25 mouse cellular contexts compared by ENCODE assay signal in the genomic region with DNA sequence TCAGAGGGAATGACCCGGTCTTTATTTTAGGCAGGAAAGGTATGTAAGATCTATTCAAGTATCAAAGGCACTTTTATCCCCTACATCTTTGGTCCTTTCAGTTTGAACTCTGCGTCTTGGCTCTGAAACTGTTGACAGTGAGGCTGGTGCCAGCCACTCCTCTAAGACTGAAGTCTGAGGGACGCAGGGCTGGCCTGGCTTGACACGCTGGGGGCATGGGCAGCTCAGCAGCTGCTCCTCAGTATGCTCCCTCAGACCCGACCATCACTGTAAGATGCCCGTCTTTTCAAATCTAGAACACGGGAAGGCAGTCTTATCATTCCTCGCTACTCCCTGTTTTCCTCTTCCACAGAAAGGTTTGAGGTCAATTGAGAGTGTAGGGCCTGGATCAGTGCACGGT. TPM values are rescaled to one million over a fixed set of nuclear protein-coding genes. Genes with fewer than 3 reads are reported as not detected.
DNase-seq lines count a peak whose midpoint lies in the region; ATAC-seq and TF ChIP-seq lines count a peak whose summit lies in the region.
"Had no signal": no experiment of that assay in that cellular context is flagged by ENCODE, and none has a peak within 500 bp of the region (broad histone marks: within the 10 kb centered on the region; RNA-seq: fewer than 3 reads in every experiment).

No protein-coding gene starts in this region.

- TF ChIP-seq EP300 in stomach, postnatal 0 days (optimal IDR thresholded peaks at IDR 0.05), result no peak

- 0 out of 2 replicates have a peak, but pooled peaks cover 2% of the 10 kb centered on the region for H3K4me1 ChIP-seq in lung, embryonic 15.5 days
- H3K4me1 ChIP-seq in lung, adult 2 months (ENCODE audit: control insufficient read depth, insufficient read depth, low read length), result peaks cover 4% of the 10 kb centered on the region
- H3K4me1 ChIP-seq in lung, embryonic 16.5 days (replicated peaks; ENCODE audit: control insufficient read depth, insufficient read depth, low read length), result no peaks in the 10 kb centered on the region; the same call in 1 of the 2 replicates
- no peaks in the 10 kb centered on the region for H3K4me1 ChIP-seq in stomach, postnatal 0 days (replicated peaks; ENCODE audit: control insufficient read depth, insufficient read depth)

- DNase-seq in heart, adult 11 months, result peak; percentile 75
- DNase-seq in heart, postnatal 14 days, result no peak
- no peak for DNase-seq in lung, adult 2 months
- DNase-seq in lung, postnatal 25 days (ENCODE audit: low spot score), result no peak
- DNase-seq in stomach, postnatal 0 days (ENCODE audit: low spot score), result peak; percentile 53
- DNase-seq in urinary bladder, adult 2 months (ENCODE audit: low spot score), result no peak
- DNase-seq: adrenal gland, adult 2 months; adrenal gland, adult 8-10 months; adrenal gland, postnatal 10 days; adrenal gland, postnatal 14 days; adrenal gland, postnatal 25 days; adrenal gland, postnatal 36 days; B cell, adult 2 months; cerebellum, adult 11 months; cerebellum, adult 11-12 months had no signal

- TF ChIP-seq POLR2A in lung, adult 2 months (IDR thresholded peaks at IDR 0.05; ENCODE audit: borderline replicate concordance, extremely low read depth, low read depth, low read length), result no peak

- WGBS in lung, embryonic 15.5 days, result 38% methylated on average over 9 of the region's 9 CpGs
- 48% methylated on average over 9 of the region's 9 CpGs for WGBS in lung, adult 2 months
- WGBS in lung, embryonic 16.5 days, result 38% methylated on average over 9 of the region's 9 CpGs
- WGBS in stomach, postnatal 0 days, result 48% methylated on average over 9 of the region's 9 CpGs

- intact Hi-C loops in heart, postnatal 14 days (cut with DNase I), result no loop called here

- H3K9me3 ChIP-seq in lung, embryonic 15.5 days, result no peaks in the 10 kb centered on the region
- H3K9me3 ChIP-seq in lung, embryonic 16.5 days (ENCODE audit: control insufficient read depth, low read length), result 0 out of 2 replicates have a peak, but pooled peaks cover under 1% of the 10 kb centered on the region
- H3K9me3 ChIP-seq in stomach, postnatal 0 days (ENCODE audit: control insufficient read depth, low read length), result no peaks in the 10 kb centered on the region
- H3K9me3 ChIP-seq: G1E had no signal

- no peak for ATAC-seq in lung, embryonic 15.5 days (ENCODE audit: borderline replicate concordance, extremely low read depth, low FRiP score, low TSS enrichment)
- ATAC-seq in lung, embryonic 16.5 days (ENCODE audit: low read depth), result 0 out of 2 replicates have a peak, but pooled peaks have one; percentile 41
- ATAC-seq in stomach, postnatal 0 days (ENCODE audit: low FRiP score, low TSS enrichment), result peak; percentile 58; the same call in 1 of the 2 replicates
- ATAC-seq: activated CD4-positive, CD25-positive, alpha-beta regulatory T cell, adult 4 months; CD4-positive, CD25-positive, alpha-beta regulatory T cell, adult 4 months; Patski had no signal

- no peak overlapping the region for H3K9ac ChIP-seq in lung, embryonic 15.5 days
- no peak overlapping the region for H3K9ac ChIP-seq in lung, embryonic 16.5 days (ENCODE audit: low read length)
- H3K9ac ChIP-seq in stomach, postnatal 0 days (ENCODE audit: low read length), result no peak overlapping the region

- no peaks in the 10 kb centered on the region for H3K27me3 ChIP-seq in lung, embryonic 15.5 days
- H3K27me3 ChIP-seq in lung, embryonic 16.5 days (ENCODE audit: control insufficient read depth, insufficient read depth, low read depth, low read length), result no peaks in the 10 kb centered on the region
- no peaks in the 10 kb centered on the region for H3K27me3 ChIP-seq in stomach, postnatal 0 days (ENCODE audit: control insufficient read depth, insufficient read depth, low read length)
- H3K27me3 ChIP-seq: CH12.LX had no signal

- H3K27ac ChIP-seq in lung, embryonic 15.5 days, result peak overlapping the region; percentile 36; the same call in 1 of the 2 replicates
- 0 out of 2 replicates have a peak overlapping the region, but pooled peaks have one; percentile 21 for H3K27ac ChIP-seq in lung, embryonic 16.5 days (ENCODE audit: low read length)
- 0 out of 2 replicates have a peak overlapping the region, but pooled peaks have one; percentile 20 for H3K27ac ChIP-seq in stomach, postnatal 0 days (replicated peaks)

- 0 out of 2 replicates have a peak, but pooled peaks cover 3% of the 10 kb centered on the region for H3K36me3 ChIP-seq in lung, embryonic 15.5 days
- peaks cover 5% of the 10 kb centered on the region; the same call in 1 of the 2 replicates for H3K36me3 ChIP-seq in lung, embryonic 16.5 days (ENCODE audit: control insufficient read depth, insufficient read depth, low read length)
- H3K36me3 ChIP-seq in stomach, postnatal 0 days (ENCODE audit: control insufficient read depth, insufficient read depth, low read length), result no peaks in the 10 kb centered on the region
- H3K36me3 ChIP-seq: G1E had no signal

- no peak overlapping the region for H3K4me3 ChIP-seq in lung, embryonic 15.5 days
- H3K4me3 ChIP-seq in lung, adult 2 months (replicated peaks; ENCODE audit: extremely low read depth, low read depth, low read length), result no peak overlapping the region
- H3K4me3 ChIP-seq in lung, embryonic 16.5 days (ENCODE audit: low read length), result no peak overlapping the region
- no peak overlapping the region for H3K4me3 ChIP-seq in stomach, postnatal 0 days (ENCODE audit: low read depth, low read length)

- TF ChIP-seq CTCF in lung, adult 2 months (IDR thresholded peaks at IDR 0.05; ENCODE audit: insufficient read depth, low read length), result no peak
- TF ChIP-seq CTCF in stomach, postnatal 0 days (IDR thresholded peaks at IDR 0.05; ENCODE audit: low read depth), result no peak

- H3K4me2 ChIP-seq in lung, embryonic 15.5 days, result no peak overlapping the region
- no peak overlapping the region for H3K4me2 ChIP-seq in lung, embryonic 16.5 days (ENCODE audit: low read depth, low read length)
- H3K4me2 ChIP-seq in stomach, postnatal 0 days (replicated peaks; ENCODE audit: low read depth), result no peak overlapping the region

RNA-seq across cellular contexts. Expression of a gene that starts 9.7 kb away (rescaled TPM):
- total RNA-seq in heart, postnatal 14 days (2021), result under 1 TPM in 1 of 2 experiments, not detected in 1; 0.22 TPM
- polyA plus RNA-seq in lung, embryonic 15.5 days (2015; fragmentation: Nextera tagmentation; extraction: Ambion mirVana), result 48.8 and 49.2 TPM in 2 replicates
- polyA plus RNA-seq in lung, adult 2 months (2012; rRNA removed), result 48.0 and 64.9 TPM in 2 replicates
- polyA plus RNA-seq in lung, embryonic 16.5 days (2015; fragmentation: Nextera tagmentation; extraction: Ambion mirVana), result 45.3 and 48.7 TPM in 2 replicates
- 19.9 and 21.7 TPM in 2 replicates for polyA plus RNA-seq in stomach, postnatal 0 days (2015; fragmentation: Nextera tagmentation; extraction: Ambion mirVana)
- polyA plus RNA-seq in urinary bladder, adult 2 months (2012; rRNA removed), result 0.04 and 0.16 TPM in 2 replicates
- total RNA-seq: CH12.LX, ES-E14, MEL had no signal
- polyA plus RNA-seq: activated CD4-positive, CD25-positive, alpha-beta regulatory T cell, adult 4 months; C2C12; CD4-positive, CD25-positive, alpha-beta regulatory T cell, adult 4 months; G1E; Patski had no signal

Comparison
In these comparisons a context has a peak if more than half of its experiments do, and no peak if none do; other contexts are left out.
1. DNase-seq: peak in heart, adult 11 months (single experiment) and stomach, postnatal 0 days (single experiment); none in heart, postnatal 14 days (0 of 2), lung, adult 2 months (single experiment), lung, postnatal 25 days (single experiment) and urinary bladder, adult 2 months (single experiment).
2. RNA of a gene that starts 9.7 kb away (polyA plus RNA-seq): 48.0 to 64.9 TPM in lung, adult 2 months, 48.8 to 49.2 TPM in lung, embryonic 15.5 days, 45.3 to 48.7 TPM in lung, embryonic 16.5 days and 19.9 to 21.7 TPM in stomach, postnatal 0 days; 0.04 to 0.16 TPM in urinary bladder, adult 2 months; every median in the first group is over 10 times any median in the second.
3. Peak in every context shown above with its lines, with median percentiles within 50 percentile points of each other: H3K27ac ChIP-seq.